Mouse (Mus musculus): ENCODE data around the gene Chic1.

The Chic1 gene

GRCm38 (mm10) chrX:103432293-103432692 lies 76.0 kb downstream of the Chic1 start:
- DNase-seq (ENCODE audit: low read depth, low spot score), result peak; percentile 73

- DNase-seq (ENCODE audit: low read depth, low spot score), result peak; percentile 70
These were observed 81.7 kb downstream of the Chic1 start for GRCm38 (mm10) chrX:103438023-103438422.

GRCm38 (mm10) chrX:103440803-103441202 lies 84.5 kb downstream of the Chic1 start:
- peak; percentile 75 for DNase-seq (ENCODE audit: low read depth, low spot score)

GRCm38 (mm10) chrX:103443755-103444154 lies 87.5 kb downstream of the Chic1 start:
- DNase-seq (ENCODE audit: low read depth, low spot score), result peak; percentile 78
